19 mouse cellular contexts compared by ENCODE assay signal in genomic region chr2:159235000-159235399, GRCm38 (mm10).
A peak's percentile ranks its signal among the peaks of the same experiment; 100 is the strongest.
DNase-seq lines count a peak whose midpoint lies in the region; ATAC-seq and TF ChIP-seq lines count a peak whose summit lies in the region.
"Had no signal": no experiment of that assay in that cellular context is flagged by ENCODE, and none has a peak within 500 bp of the region (broad histone marks: within the 10 kb centered on the region; RNA-seq: fewer than 3 reads in every experiment).

No protein-coding gene starts in this region.

- no peaks in the 10 kb centered on the region for H3K4me1 ChIP-seq in megakaryocyte, embryonic 14.5 days
- peaks cover 2% of the 10 kb centered on the region for H3K4me1 ChIP-seq in ES-Bruce4 (ENCODE audit: control insufficient read depth, insufficient read depth, low read length)
- peaks cover 8% of the 10 kb centered on the region for H3K4me1 ChIP-seq in forebrain, embryonic 14.5 days (ENCODE audit: control insufficient read depth, insufficient read depth, low read length)
- H3K4me1 ChIP-seq: intestine, embryonic 15.5 days; limb, embryonic 12.5 days; neural tube, embryonic 15.5 days had no signal

- peak overlapping the region; percentile 34 for H3K4me3 ChIP-seq in megakaryocyte, embryonic 14.5 days (replicated peaks)
- H3K4me3 ChIP-seq in ES-Bruce4 (ENCODE audit: low read depth, low read length) = no peak overlapping the region
- no peak overlapping the region for H3K4me3 ChIP-seq in forebrain, embryonic 14.5 days (ENCODE audit: low read depth, low read length)
- H3K4me3 ChIP-seq: heart, adult 2 months; intestine, embryonic 15.5 days; layer of hippocampus, adult 2 months; limb, embryonic 12.5 days; myocyte; neural tube, embryonic 15.5 days had no signal

- no peak for TF ChIP-seq POLR2A in ES-Bruce4 (IDR thresholded peaks at IDR 0.05; ENCODE audit: insufficient read depth, low read length)

- no peaks in the 10 kb centered on the region for H3K36me3 ChIP-seq in megakaryocyte, embryonic 14.5 days (replicated peaks; ENCODE audit: low read length)
- no peaks in the 10 kb centered on the region for H3K36me3 ChIP-seq in ES-Bruce4 (ENCODE audit: control insufficient read depth, insufficient read depth, low read length, poor library complexity, severe bottlenecking)
- no peaks in the 10 kb centered on the region for H3K36me3 ChIP-seq in forebrain, embryonic 14.5 days (ENCODE audit: control insufficient read depth, insufficient read depth, low read length)
- H3K36me3 ChIP-seq: intestine, embryonic 15.5 days; limb, embryonic 12.5 days; neural tube, embryonic 15.5 days had no signal

- DNase-seq in R1 (ENCODE audit: low read depth, low spot score) = peak; percentile 68
- peak; percentile 80 for DNase-seq in forebrain, embryonic 14.5 days (ENCODE audit: low spot score)
- no peak for DNase-seq in gastrocnemius, adult 18-20 months (ENCODE audit: low spot score)
- DNase-seq in left cerebral cortex, adult 18-20 months (ENCODE audit: low spot score in 2 of 2) = no peak
- DNase-seq: cerebellum, adult 18-20 months; gastrocnemius, postnatal 10 days; heart, adult 2 months; thymus, postnatal 4 days had no signal

- no peaks in the 10 kb centered on the region for H3K27me3 ChIP-seq in megakaryocyte, embryonic 14.5 days (replicated peaks)
- H3K27me3 ChIP-seq in ES-Bruce4 (ENCODE audit: control insufficient read depth, insufficient read depth, low read length, poor library complexity, severe bottlenecking) = no peaks in the 10 kb centered on the region
- H3K27me3 ChIP-seq in forebrain, embryonic 14.5 days (replicated peaks; ENCODE audit: control insufficient read depth, insufficient read depth, low read length) = no peaks in the 10 kb centered on the region
- H3K27me3 ChIP-seq: intestine, embryonic 15.5 days; neural tube, embryonic 15.5 days had no signal

- 5% methylated on average over 6 of the region's 6 CpGs for WGBS in forebrain, embryonic 14.5 days

- no peak overlapping the region for H3K4me2 ChIP-seq in forebrain, embryonic 14.5 days (ENCODE audit: low read length)
- H3K4me2 ChIP-seq: hindbrain, embryonic 14.5 days; intestine, embryonic 15.5 days; limb, embryonic 12.5 days; neural tube, embryonic 15.5 days had no signal

- no peak overlapping the region for H3K27ac ChIP-seq in ES-Bruce4 (ENCODE audit: insufficient read depth, low read length)
- no peak overlapping the region for H3K27ac ChIP-seq in forebrain, embryonic 14.5 days (ENCODE audit: low read depth, low read length)
- H3K27ac ChIP-seq: heart, adult 2 months; hindbrain, embryonic 14.5 days; intestine, embryonic 15.5 days; layer of hippocampus, adult 2 months; limb, embryonic 12.5 days; liver, embryonic 14.5 days; neural tube, embryonic 15.5 days had no signal

- peak; percentile 42; the same call in 1 of the 2 replicates for TF ChIP-seq EP300 in ES-Bruce4 (IDR thresholded peaks at IDR 0.05; ENCODE audit: insufficient read depth, low read depth, low read length)

- H3K9ac ChIP-seq in ES-Bruce4 (ENCODE audit: low read depth, poor library complexity, severe bottlenecking) = no peak overlapping the region
- no peak overlapping the region for H3K9ac ChIP-seq in forebrain, embryonic 14.5 days (ENCODE audit: low read length)
- H3K9ac ChIP-seq: hindbrain, embryonic 14.5 days; intestine, embryonic 15.5 days; limb, embryonic 12.5 days; liver, embryonic 14.5 days; neural tube, embryonic 15.5 days had no signal

- no peak for ATAC-seq in megakaryocyte, adult 5-6 weeks (ENCODE audit: poor library complexity, severe bottlenecking)
- peak; percentile 96 for ATAC-seq in forebrain, embryonic 14.5 days
- ATAC-seq: CD4-positive, CD25-positive, alpha-beta regulatory T cell, adult 4 months; intestine, embryonic 15.5 days had no signal

- H3K9me3 ChIP-seq in megakaryocyte, embryonic 14.5 days = peaks cover 22% of the 10 kb centered on the region
- H3K9me3 ChIP-seq in ES-Bruce4 (replicated peaks; ENCODE audit: control insufficient read depth, insufficient read depth, low read length, poor library complexity, severe bottlenecking) = no peaks in the 10 kb centered on the region
- H3K9me3 ChIP-seq in forebrain, embryonic 14.5 days (replicated peaks; ENCODE audit: control insufficient read depth, low read length) = no peaks in the 10 kb centered on the region
- H3K9me3 ChIP-seq: intestine, embryonic 15.5 days; limb, embryonic 12.5 days; neural tube, embryonic 15.5 days had no signal

- no peak for TF ChIP-seq CTCF in ES-Bruce4 (IDR thresholded peaks at IDR 0.05; ENCODE audit: low read depth, low read length)

Comparison
In these comparisons a context has a peak if more than half of its experiments do, and no peak if none do; other contexts are left out.
1. DNase-seq: peak in R1 (single experiment) and forebrain, embryonic 14.5 days (single experiment); none in gastrocnemius, adult 18-20 months (single experiment) and left cerebral cortex, adult 18-20 months (0 of 2).